Mouse (Mus musculus): ENCODE measurements at regions not wholly inside any gene's neighbourhood (a gene's known extent, or its start where the extent isn't known, plus 50 kb on each side); places are given as distances from the start of the nearest gene placed in this dataset.
"Not testable (repeated sequence)": the region's sequence is repeated elsewhere in the genome, so short reads cannot be mapped to it uniquely, and the experiment has no call there.

DNA sequence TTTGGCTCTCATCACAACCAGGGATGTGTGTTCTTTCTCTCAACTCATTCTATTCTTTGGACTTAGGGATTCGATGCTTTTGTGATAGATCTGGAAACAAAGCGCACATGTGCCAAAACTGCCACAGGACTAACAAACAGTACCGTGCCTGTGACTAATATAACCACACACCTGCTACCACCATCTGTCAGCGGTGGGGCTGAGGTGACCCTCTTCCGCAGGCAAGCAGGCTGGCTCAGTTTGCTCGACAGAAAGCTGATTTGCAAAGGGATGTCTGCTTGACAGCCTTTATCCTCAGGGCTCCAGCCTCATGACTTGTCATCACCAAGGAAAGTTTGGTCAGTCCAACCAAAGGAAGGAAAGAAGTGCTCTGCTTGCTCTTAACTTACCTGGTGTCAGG lies 146.7 kb upstream of the Fer start:
- Histone ChIP-seq H3K36me3 (no peaks in the 10 kb centered on the region), H3K4me1 (no peaks in the 10 kb centered on the region), H3K4me2 (no peak overlapping the region), H3K27me3 (replicated peaks) (no peaks in the 10 kb centered on the region), H3K9me3 (no peaks in the 10 kb centered on the region), H3K4me3 (replicated peaks) (no peak overlapping the region), H3K27ac (no peak overlapping the region), H3K9ac (no peak overlapping the region)
- no peak for ATAC-seq (ENCODE audit: insufficient read depth, low FRiP score, low read depth)
- 67% methylated on average over 6 of the region's 6 CpGs for WGBS

DNA sequence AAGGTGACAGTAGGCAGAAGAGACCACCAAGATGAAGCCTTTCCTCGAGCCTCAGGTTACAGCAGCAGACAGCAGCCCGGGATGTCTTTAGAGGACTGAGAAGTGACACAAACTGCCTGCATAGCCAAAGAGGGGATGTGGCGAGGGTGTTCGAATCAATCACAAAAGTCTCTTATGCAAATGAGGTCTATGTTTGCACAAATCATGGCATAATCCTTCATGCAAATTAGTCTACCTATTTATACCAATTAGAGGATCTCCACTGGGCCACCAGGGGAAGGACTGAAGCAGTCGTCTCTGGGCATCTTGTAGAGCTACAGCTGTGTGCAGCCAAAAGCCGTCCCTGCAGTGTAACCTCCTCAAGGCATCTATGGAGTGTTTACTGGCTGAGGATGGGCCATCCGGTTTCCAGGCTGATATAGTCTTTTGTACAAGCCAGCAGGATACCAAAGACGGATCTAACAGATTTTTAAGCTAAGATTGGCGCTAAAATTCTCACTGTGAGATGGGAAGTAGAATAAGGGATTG lies 145.7 kb upstream of the Fer start:
- WGBS = 74% methylated on average over 9 of the region's 9 CpGs
- no peaks in the 10 kb centered on the region for H3K36me3 ChIP-seq
- H3K27ac ChIP-seq = no peak overlapping the region
- no peak overlapping the region for H3K4me3 ChIP-seq (replicated peaks)
- ATAC-seq (ENCODE audit: insufficient read depth, low FRiP score, low read depth) = no peak
- no peak overlapping the region for H3K9ac ChIP-seq
- H3K27me3 ChIP-seq (replicated peaks) = no peaks in the 10 kb centered on the region
- no peaks in the 10 kb centered on the region for H3K9me3 ChIP-seq
- no peak overlapping the region for H3K4me2 ChIP-seq
- H3K4me1 ChIP-seq = no peaks in the 10 kb centered on the region

DNA sequence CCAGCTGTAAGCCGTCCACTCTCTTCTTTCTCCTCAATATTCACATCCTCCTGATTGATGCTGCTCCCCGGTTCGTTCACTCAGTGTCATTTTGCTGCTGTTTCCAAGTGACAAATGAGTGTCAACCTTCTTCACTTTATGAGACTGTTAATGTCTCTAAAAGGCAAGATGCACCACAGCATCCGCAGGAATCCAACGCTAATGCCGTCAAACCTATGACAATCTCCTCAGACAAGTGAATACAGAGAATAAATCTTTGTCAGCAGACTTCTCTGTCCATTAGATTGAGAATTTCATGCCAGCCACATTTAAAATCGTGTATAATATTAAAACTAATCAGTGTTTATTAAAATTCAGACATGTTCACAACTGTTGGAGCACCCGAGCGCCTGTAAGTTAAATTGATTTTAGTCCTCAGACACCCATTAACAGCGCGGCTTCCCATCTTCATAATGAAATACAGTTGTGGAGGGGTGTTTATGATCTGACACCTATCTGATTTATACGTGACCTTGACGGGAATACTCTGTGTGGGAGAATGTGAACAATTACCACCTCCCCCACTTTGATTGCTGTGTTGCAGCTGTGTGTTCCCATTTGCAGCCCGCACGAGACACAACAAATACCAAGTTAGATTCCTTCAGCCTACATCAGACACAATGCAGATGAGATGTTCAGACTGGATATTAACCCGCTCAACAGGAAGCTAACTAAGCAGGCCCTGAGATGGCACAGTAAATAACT lies 143.7 kb upstream of the Fer start:
- no peaks in the 10 kb centered on the region for H3K9me3 ChIP-seq
- H3K4me3 ChIP-seq (replicated peaks) = no peak overlapping the region
- H3K27ac ChIP-seq = no peak overlapping the region
- H3K9ac ChIP-seq = no peak overlapping the region
- ATAC-seq (ENCODE audit: insufficient read depth, low FRiP score, low read depth) = no peak
- WGBS = 59% methylated on average over 16 of the region's 16 CpGs
- no peak overlapping the region for H3K4me2 ChIP-seq
- H3K36me3 ChIP-seq = no peaks in the 10 kb centered on the region
- no peaks in the 10 kb centered on the region for H3K4me1 ChIP-seq
- no peaks in the 10 kb centered on the region for H3K27me3 ChIP-seq (replicated peaks)

DNA sequence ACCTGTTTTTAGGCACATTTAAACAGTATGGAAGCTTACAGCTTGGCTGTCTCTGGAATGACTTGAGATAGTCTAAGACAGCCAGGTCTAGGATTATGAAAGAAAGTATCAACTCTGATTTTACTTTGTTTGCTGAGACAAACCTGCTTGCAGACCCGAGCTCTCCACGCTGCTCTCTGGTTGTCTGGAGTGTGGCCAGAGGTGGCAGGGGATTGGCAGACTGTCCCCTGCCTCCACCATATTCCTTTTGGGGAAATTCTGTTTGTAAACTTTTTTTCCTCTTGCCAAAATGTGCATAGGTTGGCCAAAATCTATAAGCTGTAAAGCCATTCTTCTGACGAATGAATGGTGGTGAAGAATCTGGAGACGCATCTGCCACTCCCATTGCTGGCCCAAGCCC lies 143.1 kb upstream of the Fer start:
- Histone ChIP-seq H3K4me2 (no peak overlapping the region), H3K27me3 (replicated peaks) (no peaks in the 10 kb centered on the region), H3K4me1 (no peaks in the 10 kb centered on the region), H3K27ac (no peak overlapping the region), H3K9me3 (no peaks in the 10 kb centered on the region), H3K4me3 (replicated peaks) (no peak overlapping the region), H3K9ac (no peak overlapping the region), H3K36me3 (no peaks in the 10 kb centered on the region)
- no peak for ATAC-seq (ENCODE audit: insufficient read depth, low FRiP score, low read depth)
- WGBS = 74% methylated on average over 4 of the region's 4 CpGs

DNA sequence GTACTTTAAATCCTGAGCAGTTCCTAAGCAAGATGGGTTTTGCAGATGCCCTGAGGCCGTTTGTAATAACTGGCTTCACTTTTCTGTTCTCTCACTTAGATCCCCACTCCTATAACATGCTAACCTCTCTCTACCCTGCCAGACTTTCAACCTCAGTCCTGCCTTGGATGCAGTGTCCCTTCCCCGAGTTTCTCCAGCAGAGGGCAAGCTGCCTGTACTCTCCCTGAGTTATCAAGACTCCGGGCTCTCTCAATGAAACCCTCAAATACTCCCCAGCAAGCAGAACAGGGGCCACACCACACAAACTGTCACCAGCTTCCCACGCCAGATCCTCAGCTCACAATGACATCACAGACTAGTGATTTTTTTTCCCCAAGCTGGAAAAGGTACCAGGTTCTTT lies 142.0 kb upstream of the Fer start:
- 28% methylated on average over 4 of the region's 4 CpGs for WGBS
- no peak overlapping the region for H3K4me2 ChIP-seq
- H3K4me3 ChIP-seq (replicated peaks) = no peak overlapping the region
- no peaks in the 10 kb centered on the region for H3K36me3 ChIP-seq
- no peak overlapping the region for H3K27ac ChIP-seq
- no peaks in the 10 kb centered on the region for H3K4me1 ChIP-seq
- H3K9me3 ChIP-seq = no peaks in the 10 kb centered on the region
- ATAC-seq (ENCODE audit: insufficient read depth, low FRiP score, low read depth) = no peak
- H3K27me3 ChIP-seq (replicated peaks) = no peaks in the 10 kb centered on the region
- no peak overlapping the region for H3K9ac ChIP-seq

DNA sequence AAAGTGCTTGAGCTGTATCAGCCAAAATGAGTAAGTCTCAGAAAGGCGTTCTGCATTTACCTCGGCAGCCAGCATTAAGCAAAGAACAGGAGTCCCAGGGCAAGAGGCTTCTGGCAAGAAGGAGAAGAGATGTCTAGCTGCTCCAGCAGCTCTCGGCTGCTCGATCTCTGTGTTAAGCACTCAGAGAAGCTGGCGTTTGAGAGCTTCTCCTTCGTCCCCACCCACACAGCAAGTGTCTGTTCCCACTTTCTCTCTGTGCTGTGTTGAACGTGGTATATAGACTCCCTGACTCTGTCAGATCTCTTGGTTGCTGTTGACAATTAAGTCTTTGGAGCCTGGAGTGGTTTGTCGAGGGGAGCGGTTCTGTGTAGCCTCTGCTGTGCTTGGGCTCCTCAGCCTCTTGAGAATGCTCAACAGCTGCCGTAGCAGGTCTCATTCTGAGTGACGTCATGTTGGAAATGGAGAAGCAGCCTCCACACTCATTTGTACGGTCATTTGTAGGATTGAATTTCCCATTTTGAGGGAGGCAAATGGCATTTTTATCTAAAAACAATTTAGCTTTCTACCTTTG lies 140.3 kb upstream of the Fer start:
- no peak overlapping the region for H3K4me3 ChIP-seq (replicated peaks)
- 71% methylated on average over 12 of the region's 12 CpGs for WGBS
- no peak overlapping the region for H3K9ac ChIP-seq
- H3K27ac ChIP-seq = no peak overlapping the region
- no peaks in the 10 kb centered on the region for H3K4me1 ChIP-seq
- no peak for ATAC-seq (ENCODE audit: insufficient read depth, low FRiP score, low read depth)
- H3K36me3 ChIP-seq = no peaks in the 10 kb centered on the region
- H3K4me2 ChIP-seq = no peak overlapping the region
- no peaks in the 10 kb centered on the region for H3K9me3 ChIP-seq
- no peaks in the 10 kb centered on the region for H3K27me3 ChIP-seq (replicated peaks)

DNA sequence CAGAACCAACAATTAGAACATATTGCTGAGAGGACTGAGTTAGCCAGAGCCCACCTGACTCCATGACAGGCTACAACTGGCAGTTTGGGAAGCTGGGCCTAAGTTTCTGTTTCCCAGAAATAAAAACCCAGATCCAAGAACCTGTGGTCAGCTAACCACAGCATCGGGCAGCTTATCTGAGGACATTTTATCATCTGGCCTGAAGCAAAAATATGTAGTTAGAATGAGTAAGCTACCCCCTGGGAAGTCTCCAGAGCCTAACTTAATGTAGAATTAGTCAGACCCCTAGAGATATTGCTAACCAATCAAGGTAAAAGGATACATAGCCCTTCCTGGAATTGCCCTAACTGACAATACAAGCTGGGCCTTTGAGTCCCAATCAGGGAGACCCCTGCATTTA lies 124.7 kb upstream of the Fer start:
- H3K9me3 ChIP-seq = no peaks in the 10 kb centered on the region
- no peak overlapping the region for H3K27ac ChIP-seq
- H3K27me3 ChIP-seq (replicated peaks) = no peaks in the 10 kb centered on the region
- WGBS = 97% methylated on average over 1 of the region's 1 CpGs
- H3K4me2 ChIP-seq = no peak overlapping the region
- H3K4me3 ChIP-seq (replicated peaks) = no peak overlapping the region
- no peaks in the 10 kb centered on the region for H3K4me1 ChIP-seq
- no peak overlapping the region for H3K9ac ChIP-seq
- ATAC-seq (ENCODE audit: insufficient read depth, low FRiP score, low read depth) = no peak
- no peaks in the 10 kb centered on the region for H3K36me3 ChIP-seq

DNA sequence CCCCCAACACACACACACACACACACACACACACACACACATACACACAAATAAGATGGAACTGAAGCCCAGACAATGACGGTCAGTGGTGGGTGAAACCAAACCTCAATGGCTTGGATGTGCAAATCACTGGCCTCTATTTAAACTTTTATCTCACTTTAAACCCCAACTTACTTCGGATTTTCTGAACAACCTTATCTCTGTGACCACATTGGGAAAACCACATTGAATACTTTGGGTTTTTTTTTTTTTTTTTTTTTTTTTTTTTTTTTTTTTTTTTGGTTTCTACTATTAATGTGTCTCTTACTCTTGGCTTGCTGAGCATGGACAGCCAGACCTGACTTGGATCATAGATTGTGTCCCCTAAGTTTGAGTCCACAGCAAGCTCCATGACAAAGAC lies 123.2 kb upstream of the Fer start:
- Histone ChIP-seq H3K4me2 (no peak overlapping the region), H3K27me3 (replicated peaks) (no peaks in the 10 kb centered on the region), H3K9ac (no peak overlapping the region), H3K36me3 (no peaks in the 10 kb centered on the region), H3K9me3 (no peaks in the 10 kb centered on the region), H3K27ac (no peak overlapping the region), H3K4me1 (no peaks in the 10 kb centered on the region), H3K4me3 (replicated peaks) (no peak overlapping the region)
- 65% methylated on average over 2 of the region's 2 CpGs for WGBS
- ATAC-seq (ENCODE audit: insufficient read depth, low FRiP score, low read depth) = no peak

DNA sequence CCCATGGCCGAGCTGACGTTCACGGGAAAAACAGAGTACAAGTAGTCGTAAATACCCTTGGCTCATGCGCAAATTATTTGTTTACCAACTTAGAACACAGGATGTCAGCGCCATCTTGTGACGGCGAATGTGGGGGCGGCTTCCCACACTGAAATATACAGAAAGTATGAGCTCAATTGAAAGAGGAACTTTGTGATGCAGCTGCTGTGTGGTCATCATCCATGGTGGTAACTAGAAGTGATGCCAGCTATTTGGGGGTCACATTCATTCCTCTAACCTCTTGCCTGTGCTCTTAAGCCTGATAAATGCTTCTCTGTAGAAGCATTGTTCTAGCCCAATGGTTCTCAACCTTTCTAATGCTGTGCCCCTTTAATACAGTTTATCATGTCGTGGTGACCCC lies 113.6 kb upstream of the Fer start:
- not testable (repeated sequence) for H3K4me3 ChIP-seq (replicated peaks); H3K27ac ChIP-seq; ATAC-seq (ENCODE audit: insufficient read depth, low FRiP score, low read depth); H3K4me2 ChIP-seq; H3K27me3 ChIP-seq (replicated peaks); H3K4me1 ChIP-seq; H3K9me3 ChIP-seq; H3K36me3 ChIP-seq; H3K9ac ChIP-seq
- 91% methylated on average over 7 of the region's 10 CpGs for WGBS

DNA sequence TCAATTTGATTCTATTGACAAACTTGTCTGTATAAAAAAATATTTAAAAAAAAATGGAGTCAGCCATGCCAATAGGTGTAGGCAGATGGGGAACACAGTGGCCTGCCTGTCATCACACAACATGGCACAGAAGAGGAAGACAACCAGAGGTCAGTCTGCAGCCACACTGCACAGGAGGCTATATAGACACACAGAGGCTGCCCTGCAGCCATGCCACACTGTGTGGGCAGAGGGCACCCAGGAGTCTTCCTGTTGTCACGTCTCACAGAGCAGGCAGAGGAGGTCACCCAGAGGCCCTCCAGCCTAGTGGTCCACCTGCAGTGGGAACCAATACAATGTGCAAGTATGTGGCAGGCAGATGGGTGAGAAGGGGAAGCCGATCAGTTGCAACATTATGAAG lies 108.5 kb upstream of the Fer start:
- H3K36me3 ChIP-seq = no peaks in the 10 kb centered on the region
- H3K9ac ChIP-seq = no peak overlapping the region
- no peak overlapping the region for H3K4me2 ChIP-seq
- H3K9me3 ChIP-seq = no peaks in the 10 kb centered on the region
- no peaks in the 10 kb centered on the region for H3K27me3 ChIP-seq (replicated peaks)
- no peak overlapping the region for H3K4me3 ChIP-seq (replicated peaks)
- H3K27ac ChIP-seq = no peak overlapping the region
- WGBS = 75% methylated on average over 2 of the region's 2 CpGs
- ATAC-seq (ENCODE audit: insufficient read depth, low FRiP score, low read depth) = no peak
- no peaks in the 10 kb centered on the region for H3K4me1 ChIP-seq

DNA sequence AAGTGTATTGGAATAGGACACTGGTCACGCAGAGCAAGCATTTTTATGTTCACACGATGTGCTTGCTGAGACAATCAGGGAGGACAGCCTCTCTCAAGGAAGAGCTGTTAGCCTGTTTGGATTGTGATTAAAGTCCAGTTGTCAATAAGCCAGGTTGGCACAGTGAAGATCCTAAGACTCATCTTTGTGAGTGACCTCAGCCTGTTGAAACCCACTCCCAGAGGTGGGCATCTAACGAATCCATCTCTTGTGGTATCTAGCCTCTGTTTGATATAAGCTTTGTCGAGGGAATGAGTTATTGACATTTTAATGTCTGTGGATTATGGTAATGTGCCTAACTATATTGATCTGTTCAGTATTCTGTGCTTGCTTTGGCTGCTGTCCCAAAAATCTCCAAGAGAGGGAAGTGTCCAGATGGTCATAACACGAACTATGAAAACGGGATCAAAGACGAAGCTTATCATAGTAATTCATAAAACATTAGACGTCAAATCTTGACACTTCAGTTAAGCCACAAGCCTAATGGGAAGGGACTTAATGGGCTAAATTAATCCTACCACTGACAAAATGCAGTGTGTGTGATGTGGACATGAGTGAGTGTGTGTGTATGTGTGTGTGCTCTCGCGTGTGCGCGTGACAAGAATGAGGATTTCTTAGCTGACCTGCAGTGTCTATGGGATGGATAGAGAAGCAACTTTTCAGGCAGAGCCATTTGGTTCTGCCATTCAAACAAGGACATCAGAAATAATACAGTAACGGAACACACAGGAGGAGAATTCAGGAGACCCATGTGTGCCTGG lies 104.8 kb upstream of the Fer start:
- H3K9ac ChIP-seq = no peak overlapping the region
- 72% methylated on average over 13 of the region's 13 CpGs for WGBS
- no peak overlapping the region for H3K4me2 ChIP-seq
- H3K27ac ChIP-seq = no peak overlapping the region
- H3K27me3 ChIP-seq (replicated peaks) = no peaks in the 10 kb centered on the region
- no peaks in the 10 kb centered on the region for H3K4me1 ChIP-seq
- H3K36me3 ChIP-seq = no peaks in the 10 kb centered on the region
- no peaks in the 10 kb centered on the region for H3K9me3 ChIP-seq
- ATAC-seq (ENCODE audit: insufficient read depth, low FRiP score, low read depth) = no peak
- H3K4me3 ChIP-seq (replicated peaks) = no peak overlapping the region

DNA sequence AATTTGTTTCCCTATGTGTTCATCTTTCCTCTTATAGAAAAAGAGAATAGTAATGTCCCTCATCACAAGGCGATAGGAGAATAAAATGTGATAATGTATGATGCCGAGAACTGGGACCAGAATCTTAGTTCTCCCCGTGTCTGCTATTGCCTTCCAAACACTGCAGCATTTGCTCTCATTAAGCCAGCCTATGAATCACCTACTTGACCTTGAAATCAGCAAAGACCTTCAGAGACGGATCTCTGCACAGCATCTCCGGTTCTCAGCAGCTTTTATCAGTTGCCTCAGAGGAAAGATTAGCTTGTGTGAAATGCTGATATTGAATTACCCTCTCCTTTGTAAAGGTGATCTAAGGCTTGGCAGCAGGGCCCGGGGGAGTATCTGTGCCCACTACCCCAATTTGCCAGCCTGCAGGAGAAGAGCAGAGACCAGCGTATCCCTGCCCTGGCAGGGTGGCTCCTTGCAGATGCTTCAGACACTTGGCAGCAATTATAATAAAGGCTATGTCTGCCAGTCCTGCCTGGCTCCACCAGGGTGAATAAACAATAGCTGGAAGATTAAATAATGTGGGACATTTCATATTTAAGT lies 104.0 kb upstream of the Fer start:
- Histone ChIP-seq H3K36me3 (no peaks in the 10 kb centered on the region), H3K27ac (no peak overlapping the region), H3K4me3 (replicated peaks) (no peak overlapping the region), H3K4me1 (no peaks in the 10 kb centered on the region), H3K4me2 (no peak overlapping the region), H3K9me3 (no peaks in the 10 kb centered on the region), H3K27me3 (replicated peaks) (no peaks in the 10 kb centered on the region), H3K9ac (no peak overlapping the region)
- no peak for ATAC-seq (ENCODE audit: insufficient read depth, low FRiP score, low read depth)
- WGBS = 68% methylated on average over 7 of the region's 7 CpGs

Measured in stomach, embryonic 15.5 days (tissue).